Mouse (Mus musculus) cerebellum, adult 11 months (tissue): ENCODE data around the gene Col24a1.

Experiments
- DNase-seq: peaks from one replicate; pipeline ENCODE4 v3.0.0; 2022

Col24a1 gene

DNA sequence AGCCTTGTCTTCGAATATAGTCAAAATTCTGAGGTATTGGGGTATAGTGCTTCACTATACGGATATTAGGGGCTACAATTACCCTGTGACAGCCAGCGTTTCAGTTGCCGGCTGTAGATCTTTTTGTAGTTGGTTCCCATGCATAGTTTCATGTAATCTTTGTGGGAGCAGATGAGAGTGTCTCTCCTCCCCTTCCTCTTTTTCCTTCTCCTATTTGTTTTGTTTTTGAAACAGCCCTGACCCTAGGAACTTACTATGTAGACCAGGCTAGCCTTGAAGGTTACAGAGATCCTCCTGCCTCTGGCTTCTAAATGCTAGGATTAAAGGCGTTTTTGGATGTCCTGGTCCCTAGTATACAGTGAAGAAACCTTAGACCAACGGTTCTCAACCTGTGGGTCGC, 283.1 kb downstream of the Col24a1 start:
- no peak for DNase-seq

DNA sequence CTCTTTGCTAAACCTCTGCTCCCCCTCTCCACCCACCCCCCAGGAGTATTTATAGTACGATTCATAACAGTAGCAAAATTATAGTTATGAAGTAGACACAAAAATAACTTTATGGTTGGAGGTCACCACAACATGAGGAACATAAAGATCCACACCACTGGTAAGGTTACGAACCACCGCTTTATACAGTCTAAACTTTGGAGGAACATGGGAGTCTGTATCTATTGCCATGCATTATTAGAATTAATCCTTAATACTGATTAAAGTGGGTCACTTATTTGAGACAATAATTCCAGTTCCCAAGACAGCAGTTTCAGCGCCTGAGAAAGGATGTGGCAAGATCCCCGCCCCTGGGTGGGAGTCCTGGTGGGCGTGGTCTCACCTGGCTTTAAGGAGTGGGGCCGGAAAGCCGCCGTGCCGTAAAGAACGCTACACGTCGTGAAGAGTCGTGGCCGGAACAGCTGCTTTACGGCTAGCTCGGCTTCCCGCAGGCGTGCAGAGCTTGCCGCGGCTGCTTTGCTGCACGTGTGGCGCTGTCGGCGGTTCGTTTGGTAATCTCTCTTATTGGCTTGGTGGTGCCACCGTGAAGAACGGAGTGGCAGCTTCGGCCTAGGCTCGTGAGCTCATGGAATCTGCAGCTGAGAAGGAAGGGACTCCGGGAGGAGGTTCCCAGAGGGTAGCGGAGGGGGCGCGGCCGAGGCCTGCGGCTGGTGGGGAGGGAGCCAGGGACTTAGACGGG, 283.6 kb downstream of the Col24a1 start, which contains the start of gene Znhit6:
TSS of gene Znhit6 (plus strand) at position 463 of the 739 bp plus-strand sequence.
- peak; percentile 90 for DNase-seq

DNA sequence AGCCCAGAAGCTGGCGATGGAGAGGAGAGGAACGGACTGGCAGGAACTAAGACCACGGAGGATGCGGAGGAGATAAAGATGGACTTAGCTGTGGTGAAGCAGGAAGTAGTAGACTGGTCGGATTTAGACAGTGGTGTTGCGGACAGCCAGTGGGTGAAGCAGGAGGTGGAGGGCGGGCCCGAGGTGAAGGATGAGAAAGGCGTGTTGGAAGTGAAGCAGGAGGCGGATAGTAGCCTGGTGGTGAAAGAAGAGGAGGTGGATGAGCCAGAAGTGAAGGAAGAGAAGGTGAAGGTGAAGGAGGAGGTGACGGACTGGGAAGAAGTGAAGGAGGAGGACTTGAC, 284.2 kb downstream of the Col24a1 start:
- DNase-seq, result no peak

DNA sequence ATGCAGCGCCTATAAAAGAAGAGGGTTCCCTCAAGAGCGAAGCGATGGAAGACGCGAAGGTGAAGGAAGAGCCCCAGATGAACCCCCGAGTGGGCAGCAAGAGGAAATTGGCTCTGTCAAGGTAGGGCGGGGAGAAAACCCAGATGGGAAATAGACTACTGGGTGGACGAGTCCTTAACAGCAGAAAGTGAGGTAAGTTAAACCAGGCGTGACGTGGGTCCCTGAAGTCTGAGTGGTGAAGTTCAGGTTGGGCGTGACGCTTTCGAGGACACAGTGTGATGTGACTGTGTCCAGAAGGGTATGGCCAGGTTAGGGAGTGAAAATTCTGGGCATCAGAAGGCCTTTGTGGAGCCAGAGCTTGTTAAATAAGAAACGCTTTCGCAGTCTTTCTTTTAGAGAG, 284.6 kb downstream of the Col24a1 start:
- DNase-seq, result no peak

DNA sequence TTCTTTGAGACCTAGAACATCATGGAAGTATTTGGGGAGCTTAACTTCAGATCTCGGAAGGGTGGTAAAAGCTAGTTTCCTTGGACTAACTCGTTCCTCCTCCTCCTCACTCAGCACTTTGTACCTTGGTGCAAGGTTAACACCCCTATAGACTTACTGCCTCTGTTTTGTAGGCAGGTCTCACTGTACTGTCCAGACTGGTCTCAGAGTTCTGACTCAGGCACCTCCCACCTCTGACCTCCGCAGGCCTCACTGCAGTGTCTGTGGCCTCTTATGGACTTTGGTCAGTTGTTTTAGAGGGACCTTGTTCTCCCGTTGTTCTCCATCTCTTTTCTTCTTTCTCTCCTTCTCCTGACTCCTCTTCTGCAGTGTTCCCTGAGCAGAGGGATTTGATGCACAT, 290.8 kb downstream of the Col24a1 start:
- DNase-seq, result no peak

DNA sequence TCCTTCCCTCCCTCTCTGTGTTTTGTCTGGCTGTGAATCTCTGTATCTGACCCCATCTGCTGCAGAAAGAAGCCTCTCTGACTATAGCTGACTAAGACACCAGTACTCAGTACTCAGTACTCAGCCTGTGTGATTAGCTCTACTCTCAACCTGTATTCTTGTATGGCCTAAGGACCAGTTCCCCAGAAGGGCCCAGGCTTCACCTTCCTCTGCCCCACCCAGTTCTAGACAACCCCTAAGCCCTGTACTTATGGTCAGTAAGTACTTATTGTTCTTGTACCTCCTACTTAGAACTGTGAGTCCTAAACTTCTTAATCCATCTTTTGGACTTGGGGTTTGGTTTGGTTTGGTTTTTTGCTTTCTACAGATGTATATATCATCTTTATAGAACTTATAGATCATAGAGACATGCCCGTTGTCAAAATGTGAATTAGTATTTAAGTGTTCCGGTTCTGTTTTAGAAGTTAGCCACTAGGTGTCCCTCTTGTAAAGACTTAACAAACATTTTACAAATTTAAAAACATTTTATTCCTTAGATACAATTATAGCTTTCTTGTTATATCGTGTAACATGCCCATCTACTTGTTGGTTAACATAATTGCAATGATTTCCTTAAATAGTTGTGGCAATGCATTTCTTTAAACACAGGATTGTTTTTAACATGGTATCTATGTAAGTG, 291.4 kb downstream of the Col24a1 start:
- DNase-seq, result no peak

DNA sequence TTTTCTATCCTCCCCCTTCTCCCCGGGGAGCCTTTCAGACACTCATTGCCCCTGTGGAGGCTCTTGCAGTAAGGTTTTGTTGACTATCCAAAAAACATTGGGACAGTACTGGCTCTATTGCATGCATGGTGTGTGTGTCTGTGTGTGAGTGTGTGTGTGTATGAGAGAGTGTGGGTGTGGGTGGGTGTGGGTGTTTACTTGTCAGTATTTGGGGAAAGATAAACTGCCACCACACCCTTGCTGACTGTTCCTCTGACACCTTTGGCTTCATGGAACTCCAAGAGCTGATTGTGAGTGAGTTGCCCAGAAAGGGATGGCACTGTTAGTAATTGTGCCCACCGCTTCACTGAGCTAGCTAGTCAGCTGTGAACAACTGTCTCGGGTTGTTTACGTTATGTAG, 298.3 kb downstream of the Col24a1 start:
- DNase-seq, result no peak

DNA sequence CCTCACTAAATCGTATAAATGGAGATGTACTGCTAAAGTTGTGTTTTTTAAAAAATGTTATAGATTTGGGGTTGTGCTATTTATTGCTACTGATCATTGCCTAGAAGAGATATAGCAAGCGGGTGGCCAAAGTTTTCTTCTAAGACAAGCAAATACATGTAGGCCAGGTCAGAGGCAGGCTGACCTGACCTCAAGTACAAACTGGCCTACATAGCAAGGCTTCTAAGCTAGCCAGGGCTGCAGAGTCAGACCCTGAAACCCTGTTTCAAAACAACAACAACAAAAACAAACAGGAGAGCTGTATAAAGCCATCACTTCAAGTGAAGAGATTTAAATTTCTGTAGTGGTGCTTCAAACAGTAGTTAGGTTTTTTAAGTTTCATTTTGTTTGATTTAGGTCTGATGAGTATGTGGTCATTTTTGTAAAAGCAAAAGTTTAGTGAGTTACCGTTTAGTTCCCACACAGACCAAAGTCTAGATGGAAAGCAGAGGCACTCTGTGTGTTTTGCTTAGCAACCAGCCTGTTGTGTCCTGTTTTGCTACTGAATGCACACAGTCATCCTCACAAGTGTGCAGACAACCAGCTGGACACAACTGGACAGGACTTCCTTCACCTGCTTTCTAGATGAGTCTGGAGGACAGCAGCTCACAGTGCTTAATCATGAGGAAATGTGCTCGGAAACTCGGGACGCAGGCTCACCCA, 299.7 kb downstream of the Col24a1 start:
- DNase-seq, result no peak

DNA sequence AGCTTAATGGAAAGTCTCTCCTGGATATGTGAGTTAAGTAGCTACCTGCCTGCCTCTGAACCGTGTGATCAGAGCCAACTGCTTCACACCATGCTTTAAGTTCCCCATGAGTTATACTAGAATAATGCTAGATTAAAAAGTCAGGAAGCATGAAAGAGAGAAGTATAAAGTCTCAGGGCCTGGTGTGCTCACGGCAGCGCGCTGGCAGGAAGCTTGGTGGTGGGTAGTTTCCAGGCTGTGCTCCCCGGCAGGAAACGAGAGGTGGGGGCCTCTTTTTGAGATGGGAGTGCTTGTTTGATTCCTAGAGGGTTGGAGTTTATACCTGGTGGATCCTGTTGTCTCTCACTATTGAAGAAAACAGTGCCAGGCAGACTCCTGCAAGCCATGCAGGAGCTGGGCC, 303.1 kb downstream of the Col24a1 start:
- no peak for DNase-seq

DNA sequence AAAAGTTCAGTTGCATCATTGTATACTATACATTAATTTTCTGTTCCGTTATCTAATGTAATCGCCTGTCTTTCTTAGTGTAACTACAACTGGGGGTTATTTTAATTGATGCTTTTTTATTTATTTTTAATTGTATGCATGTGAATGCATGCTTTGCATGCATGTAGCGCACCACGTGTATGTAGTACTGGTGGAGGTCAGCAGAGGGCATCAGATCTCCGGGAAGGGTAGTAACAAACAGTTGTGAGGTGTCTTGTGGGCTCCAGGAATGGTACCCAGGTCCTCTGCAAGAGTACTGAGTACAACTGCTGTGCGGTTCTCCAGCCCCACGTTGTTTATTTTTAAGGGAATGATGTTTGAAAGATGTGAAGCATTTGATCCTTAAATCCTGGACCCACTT, 306.8 kb downstream of the Col24a1 start:
- no peak for DNase-seq

DNA sequence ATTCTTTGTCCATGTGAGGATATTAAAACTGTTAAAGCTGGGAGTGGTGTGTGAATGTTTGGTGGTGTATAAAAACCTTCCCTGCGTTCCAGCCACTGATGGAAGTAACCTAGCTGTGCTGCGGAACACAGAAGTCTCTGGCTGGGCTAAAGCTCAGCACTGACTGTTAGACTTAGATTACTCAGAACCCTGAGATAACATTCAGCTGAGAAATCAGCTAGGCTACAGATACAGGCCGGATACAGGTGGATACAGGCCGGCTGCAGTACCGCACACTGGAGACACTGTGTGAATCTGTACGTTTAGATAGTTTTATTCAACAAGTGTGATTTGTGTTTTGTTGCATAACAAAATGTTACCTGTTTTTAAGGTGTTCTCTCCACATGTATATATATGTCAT, 308.5 kb downstream of the Col24a1 start:
- DNase-seq, result no peak

DNA sequence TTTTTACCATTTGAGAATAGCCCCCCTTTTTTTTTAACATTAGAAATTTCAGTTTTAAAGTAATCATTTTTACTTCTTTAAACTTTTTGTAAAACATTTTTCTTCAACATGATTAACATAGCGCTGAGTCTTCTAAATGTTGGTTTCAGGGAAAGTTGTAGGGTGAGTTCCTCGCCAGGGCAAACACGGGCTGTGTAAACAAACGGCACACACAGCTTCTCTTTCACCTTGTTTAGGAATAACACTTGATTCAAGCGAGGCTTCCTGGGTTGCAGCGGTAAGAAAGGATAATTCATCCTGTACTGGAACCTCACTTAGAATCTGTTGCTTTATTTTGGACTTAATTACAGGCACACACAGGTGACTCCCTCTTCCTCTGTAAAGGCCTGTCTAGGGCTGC, 309.1 kb downstream of the Col24a1 start:
- DNase-seq, result no peak
